Mouse (Mus musculus): ENCODE results near the gene Rho.

Gene Rho

DNA sequence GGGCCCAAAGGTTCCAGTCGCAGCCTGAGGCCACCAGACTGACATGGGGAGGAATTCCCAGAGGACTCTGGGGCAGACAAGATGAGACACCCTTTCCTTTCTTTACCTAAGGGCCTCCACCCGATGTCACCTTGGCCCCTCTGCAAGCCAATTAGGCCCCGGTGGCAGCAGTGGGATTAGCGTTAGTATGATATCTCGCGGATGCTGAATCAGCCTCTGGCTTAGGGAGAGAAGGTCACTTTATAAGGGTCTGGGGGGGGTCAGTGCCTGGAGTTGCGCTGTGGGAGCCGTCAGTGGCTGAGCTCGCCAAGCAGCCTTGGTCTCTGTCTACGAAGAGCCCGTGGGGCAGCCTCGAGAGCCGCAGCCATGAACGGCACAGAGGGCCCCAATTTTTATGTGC, at the start of gene Rho:
Gene Rho, plus strand, starts transcription at position 110 of the 400 bp plus-strand sequence.
- in situ Hi-C loops (cut with MboI; ENCODE audit: unreplicated experiment in 2 of 2): no loop called here

DNA sequence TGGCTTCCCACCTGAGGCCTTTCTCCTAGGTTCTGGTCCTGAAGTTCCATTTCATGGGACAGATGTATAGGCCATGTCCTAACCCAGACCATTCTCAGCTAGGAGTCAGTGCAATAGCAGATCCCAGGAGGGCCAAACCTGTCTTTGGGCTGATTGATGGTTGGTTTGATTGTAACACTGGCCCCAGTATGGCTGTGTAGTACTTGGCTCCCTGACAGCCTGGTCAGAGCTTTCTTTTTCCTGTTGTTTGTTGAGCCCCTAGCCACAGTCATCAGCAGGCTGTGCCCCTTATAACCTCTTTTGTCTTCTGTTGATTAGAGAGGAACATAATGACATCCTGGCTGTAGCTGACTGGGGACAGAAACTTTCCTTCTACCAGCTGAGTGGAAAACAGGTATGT, 47.5 kb upstream of the Rho start:
- in situ Hi-C loops (cut with MboI; ENCODE audit: unreplicated experiment in 2 of 2): loop anchor here (25.0 kb wide), 2 partner anchors 728 to 1953 kb away; partner anchors contain the start of gene Zfp637 (in 1 of the 2)

GRCm38 (mm10) chr6:115886894-115887293, 44.7 kb upstream of the Rho start:
- in situ Hi-C loops (cut with MboI; ENCODE audit: unreplicated experiment in 2 of 2): loop anchor here (25.0 kb wide), 2 partner anchors 725 to 1950 kb away; partner anchors contain the start of gene Zfp637 (in 1 of the 2)

GRCm38 (mm10) chr6:115888296-115888695, 43.3 kb upstream of the Rho start:
- in situ Hi-C loops (cut with MboI; ENCODE audit: unreplicated experiment in 2 of 2): loop anchor here (25.0 kb wide), 2 partner anchors 724 to 1949 kb away; partner anchors contain the start of gene Zfp637 (in 1 of the 2)

- in situ Hi-C loops (cut with MboI; ENCODE audit: unreplicated experiment in 2 of 2): loop anchor here (5.0 to 25.0 kb wide), 4 partner anchors 38 to 1947 kb away; partner anchors contain the start of genes Ift122 (in 1 of the 2), Mbd4 (in 1 of the 2) and Zfp637 (in 1 of the 2)
Measured at GRCm38 (mm10) chr6:115890601-115891000, 40.9 kb upstream of the Rho start.

GRCm38 (mm10) chr6:115891061-115891460, 40.5 kb upstream of the Rho start:
- in situ Hi-C loops (cut with MboI; ENCODE audit: unreplicated experiment in 2 of 2): loop anchor here (5.0 to 25.0 kb wide), 4 partner anchors 39 to 1946 kb away; partner anchors contain the start of genes Ift122 (in 1 of the 2), Mbd4 (in 1 of the 2) and Zfp637 (in 1 of the 2)

- in situ Hi-C loops (cut with MboI; ENCODE audit: unreplicated experiment in 2 of 2): loop anchor here (5.0 to 25.0 kb wide), 4 partner anchors 39 to 1946 kb away; partner anchors contain the start of genes Ift122 (in 1 of the 2), Mbd4 (in 1 of the 2) and Zfp637 (in 1 of the 2)
Measured at GRCm38 (mm10) chr6:115891497-115892061, 40.0 kb upstream of the Rho start.

GRCm38 (mm10) chr6:115892363-115892762, 39.2 kb upstream of the Rho start:
- in situ Hi-C loops (cut with MboI; ENCODE audit: unreplicated experiment in 2 of 2): loop anchor here (5.0 to 25.0 kb wide), 4 partner anchors 40 to 1945 kb away; partner anchors contain the start of genes Ift122 (in 1 of the 2), Mbd4 (in 1 of the 2) and Zfp637 (in 1 of the 2)

- in situ Hi-C loops (cut with MboI; ENCODE audit: unreplicated experiment in 2 of 2): loop anchor here (5.0 to 25.0 kb wide), 5 partner anchors 44 to 1941 kb away; partner anchors contain the start of genes Ift122 (in 1 of the 2), Mbd4 (in 1 of the 2) and Zfp637 (in 1 of the 2)
Measured at GRCm38 (mm10) chr6:115896346-115896745, 35.2 kb upstream of the Rho start.

GRCm38 (mm10) chr6:115897117-115897516, 34.4 kb upstream of the Rho start:
- in situ Hi-C loops (cut with MboI; ENCODE audit: unreplicated experiment in 2 of 2): loop anchor here (5.0 to 25.0 kb wide), 5 partner anchors 45 to 1940 kb away; partner anchors contain the start of genes Ift122 (in 1 of the 2), Mbd4 (in 1 of the 2) and Zfp637 (in 1 of the 2)

DNA sequence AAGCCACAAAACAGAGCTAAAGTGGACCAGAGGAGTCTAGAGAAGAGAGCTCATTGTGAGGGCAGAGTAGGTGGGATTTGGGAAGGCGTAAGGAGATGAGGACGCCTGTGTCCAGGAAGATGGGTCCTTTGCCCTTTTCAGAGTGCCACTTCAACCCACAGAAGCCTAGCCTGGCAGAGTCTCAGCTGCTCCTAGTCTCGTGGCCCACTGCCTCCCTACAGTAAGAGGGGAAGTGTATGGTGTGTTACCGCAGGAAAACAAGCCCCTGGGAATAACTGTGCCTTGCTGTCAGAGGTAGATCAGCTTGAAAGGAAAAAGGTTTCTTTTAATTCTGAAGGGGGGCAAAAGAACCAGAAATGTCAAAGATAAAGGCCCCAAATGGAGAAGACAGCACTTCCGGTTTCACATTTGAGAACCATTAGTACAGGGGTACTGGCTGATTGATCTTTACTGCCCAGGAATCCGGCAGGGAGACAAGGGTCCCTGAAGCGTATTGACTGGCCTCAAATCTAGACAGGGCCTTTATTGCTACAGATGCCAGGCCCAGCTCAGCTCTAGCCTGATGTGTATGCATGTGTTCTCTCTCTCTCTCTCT, 33.5 kb upstream of the Rho start:
- in situ Hi-C loops (cut with MboI; ENCODE audit: unreplicated experiment in 2 of 2): loop anchor here (5.0 to 25.0 kb wide), 5 partner anchors 46 to 1939 kb away; partner anchors contain the start of genes Ift122 (in 1 of the 2), Mbd4 (in 1 of the 2) and Zfp637 (in 1 of the 2)

DNA sequence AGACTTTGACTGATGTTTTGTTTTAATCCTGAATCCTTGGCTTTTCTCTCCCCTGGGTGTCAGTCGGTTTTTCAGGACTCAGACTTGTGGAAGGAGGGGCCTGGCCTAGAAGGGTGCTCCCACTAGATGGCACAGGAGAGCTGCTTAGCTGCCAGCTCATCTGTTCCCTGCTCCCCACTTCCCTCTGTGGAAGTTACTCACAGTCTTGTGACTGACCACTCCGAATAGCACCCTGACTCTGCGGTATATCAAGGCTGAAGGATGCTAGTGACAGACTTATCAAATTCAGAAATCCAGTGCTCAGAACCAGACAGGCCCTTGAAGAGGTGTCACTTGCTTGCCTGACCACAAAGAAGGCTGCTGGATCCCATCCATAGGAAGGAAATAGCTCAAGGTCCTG, 30.5 kb upstream of the Rho start:
- in situ Hi-C loops (cut with MboI; ENCODE audit: unreplicated experiment in 2 of 2): loop anchor here (5.0 kb wide), 1 partner anchor 106 kb away; no protein-coding TSS in a partner anchor

DNA sequence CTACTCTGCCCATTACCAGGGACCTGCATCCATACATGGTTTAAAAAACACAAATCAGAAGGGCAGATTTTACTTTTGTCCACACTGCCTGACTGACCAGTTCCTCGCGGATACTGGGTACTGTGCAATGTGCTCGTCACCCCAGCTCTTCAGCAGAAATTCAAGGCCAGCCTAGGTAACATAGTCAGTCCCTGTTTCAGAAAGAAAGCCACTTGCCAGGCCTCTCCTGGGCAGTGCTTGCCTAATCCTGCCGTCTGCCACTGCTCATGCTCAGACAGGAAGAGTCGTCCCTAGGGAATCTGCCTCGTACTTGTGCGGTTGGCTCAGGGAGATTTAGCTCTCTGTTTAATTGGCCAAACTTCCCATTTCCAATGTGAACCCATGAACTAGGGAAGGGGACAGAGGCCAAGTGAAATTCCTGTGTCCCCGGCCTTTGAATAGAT, 30.0 kb upstream of the Rho start:
- in situ Hi-C loops (cut with MboI; ENCODE audit: unreplicated experiment in 2 of 2): loop anchor here (5.0 kb wide), 1 partner anchor 106 kb away; no protein-coding TSS in a partner anchor

GRCm38 (mm10) chr6:115902545-115902944, 29.0 kb upstream of the Rho start:
- in situ Hi-C loops (cut with MboI; ENCODE audit: unreplicated experiment in 2 of 2): loop anchor here (5.0 kb wide), 1 partner anchor 105 kb away; no protein-coding TSS in a partner anchor

- in situ Hi-C loops (cut with MboI; ENCODE audit: unreplicated experiment in 2 of 2): loop anchor here in 1 of 2 experiments (5.0 kb wide), 1 partner anchor 37 kb away; the partner anchor contains the start of gene H1foo
Measured at GRCm38 (mm10) chr6:115905568-115905967, 26.0 kb upstream of the Rho start.

- in situ Hi-C loops (cut with MboI; ENCODE audit: unreplicated experiment in 2 of 2): loop anchor here in 1 of 2 experiments (5.0 kb wide), 1 partner anchor 36 kb away; the partner anchor contains the start of gene H1foo
Measured at GRCm38 (mm10) chr6:115906455-115906854, 25.1 kb upstream of the Rho start.

GRCm38 (mm10) chr6:115906871-115907270, 24.7 kb upstream of the Rho start:
- in situ Hi-C loops (cut with MboI; ENCODE audit: unreplicated experiment in 2 of 2): loop anchor here in 1 of 2 experiments (5.0 kb wide), 1 partner anchor 35 kb away; the partner anchor contains the start of gene H1foo

GRCm38 (mm10) chr6:115908421-115908982, 23.0 kb upstream of the Rho start:
- in situ Hi-C loops (cut with MboI; ENCODE audit: unreplicated experiment in 2 of 2): loop anchor here in 1 of 2 experiments (5.0 kb wide), 1 partner anchor 34 kb away; the partner anchor contains the start of gene H1foo

GRCm38 (mm10) chr6:115909052-115909451, 22.5 kb upstream of the Rho start:
- in situ Hi-C loops (cut with MboI; ENCODE audit: unreplicated experiment in 2 of 2): loop anchor here in 1 of 2 experiments (5.0 kb wide), 1 partner anchor 33 kb away; the partner anchor contains the start of gene H1foo

DNA sequence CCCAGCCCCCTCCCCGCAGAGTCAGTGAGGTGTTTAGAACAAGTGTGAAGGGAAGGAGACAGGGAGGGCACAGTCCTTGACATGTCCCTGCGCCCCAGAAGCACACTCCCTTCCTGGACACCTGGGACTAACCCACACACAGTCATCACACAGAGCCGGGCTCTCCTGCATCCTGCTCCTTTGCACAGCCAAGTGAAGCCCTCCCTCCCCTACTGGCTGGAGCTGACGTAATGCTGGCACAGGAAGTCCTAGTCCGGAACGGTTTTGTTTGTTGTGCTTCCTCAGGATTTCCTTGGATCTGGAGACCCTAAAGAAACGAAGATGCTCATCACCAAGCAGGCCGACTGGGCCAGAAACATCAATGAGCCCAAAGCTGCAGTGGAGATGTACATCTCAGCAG, 21.6 kb upstream of the Rho start:
- in situ Hi-C loops (cut with MboI; ENCODE audit: unreplicated experiment in 2 of 2): loop anchor here in 1 of 2 experiments (5.0 kb wide), 1 partner anchor 32 kb away; the partner anchor contains the start of gene H1foo
